Mouse (Mus musculus) skeletal muscle tissue, postnatal 0 days (tissue): ENCODE data around the gene Ndufaf4. TPM values are rescaled to one million over a fixed set of nuclear protein-coding genes. Genes with fewer than 3 reads are reported as not detected.

Experiments used
- polyA plus RNA-seq: library from polyadenylated mRNA; unstranded; fragments of >200 nt; fragmentation: Nextera tagmentation; extraction: Ambion mirVana; gene quantifications from 2 replicates; pipeline ENCODE4 v1.2.1, GENCODE M21; 2015

Gene Ndufaf4
- polyA plus RNA-seq = 51.1 and 55.8 TPM in 2 replicates

DNA sequence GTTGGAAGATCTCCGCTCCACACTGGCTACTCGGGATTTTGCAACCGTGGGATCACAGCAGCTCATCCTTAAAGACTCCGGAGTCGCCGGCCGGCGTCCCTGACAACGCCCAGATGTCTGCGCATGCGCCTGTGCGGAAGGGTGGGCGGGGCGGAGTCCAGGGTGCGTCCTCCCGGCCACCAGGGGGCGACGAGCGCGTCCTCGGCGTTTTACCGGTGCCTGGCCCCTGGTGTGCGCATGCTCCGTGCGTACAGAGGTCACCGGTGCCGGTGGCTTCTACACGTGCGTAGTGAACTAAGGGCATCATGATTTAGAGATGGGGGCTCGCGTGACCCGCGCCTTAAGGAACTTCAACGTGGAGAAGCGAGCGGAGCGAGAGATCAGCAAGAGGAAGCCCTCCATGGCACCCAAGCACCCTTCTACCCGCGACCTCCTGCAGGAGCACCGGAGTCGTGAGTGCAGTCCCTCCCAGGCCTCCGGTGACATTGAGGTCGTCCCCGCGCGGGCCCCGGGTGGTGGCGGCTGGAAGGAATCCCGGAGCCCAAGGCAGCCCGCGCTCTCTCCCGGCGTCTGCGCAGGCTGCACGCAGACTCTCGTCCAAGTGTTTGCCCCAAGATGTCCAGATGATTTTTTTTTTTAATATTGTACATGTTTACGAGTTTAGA lies at the start of gene Ndufaf4:
Ndufaf4 (plus strand) TSS at position 233 of the 665 bp plus-strand sequence.

DNA sequence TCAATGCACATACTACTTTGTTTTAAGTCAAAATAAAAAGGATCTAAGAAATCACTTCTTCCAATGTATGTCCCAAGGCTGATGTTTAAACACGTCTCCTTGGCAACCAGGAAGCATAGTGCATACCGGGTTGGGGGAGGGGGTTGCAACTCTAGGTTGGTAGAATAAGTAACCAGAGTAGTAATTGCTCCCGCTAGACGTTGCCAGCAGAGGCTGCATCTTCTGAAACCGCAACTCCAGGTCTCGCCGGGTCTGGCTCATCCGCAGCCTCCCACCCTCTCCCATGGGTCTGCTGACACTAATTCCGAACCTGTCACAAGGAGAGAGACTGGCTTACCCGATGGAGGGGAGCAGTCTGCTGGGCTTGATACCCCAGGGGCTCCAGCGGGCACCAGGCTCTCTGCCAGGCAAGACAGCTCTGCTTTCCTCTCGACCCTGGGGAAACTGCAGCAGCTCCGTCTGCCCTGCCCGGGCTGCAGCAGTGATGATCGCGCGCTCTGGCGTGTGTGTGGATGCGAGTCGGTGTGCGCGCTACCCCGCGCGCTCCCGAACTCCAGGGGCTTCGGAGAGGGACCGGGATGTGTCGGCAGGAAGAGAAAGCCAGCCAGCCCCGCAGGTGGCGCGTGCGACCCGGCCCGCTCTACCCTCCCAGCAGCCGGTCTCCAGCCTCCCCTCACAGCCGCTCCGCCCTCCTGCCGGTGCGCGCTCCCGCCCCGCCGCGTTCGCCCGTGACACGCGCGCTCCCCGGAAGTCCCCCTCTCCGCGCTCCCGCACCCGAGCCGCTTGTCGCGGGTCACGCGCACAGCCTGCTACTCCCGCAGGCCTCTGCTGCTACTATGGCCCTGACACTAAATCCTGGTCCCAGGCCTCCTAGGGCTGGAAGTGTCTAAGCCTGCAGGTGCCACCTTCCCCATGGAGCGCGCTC lies 47.2 kb upstream of the Ndufaf4 start, which contains the start of gene Klhl32:
Klhl32 (minus strand) TSS at position 724 of the 925 bp plus-strand sequence.

Other genes starting within 250 kb of the Ndufaf4 start
- gene Klhl32, start 47.0 kb upstream of the Ndufaf4 start, polyA plus RNA-seq = 0.33 and 0.52 TPM in 2 replicates
- gene Gpr63, start 68.3 kb downstream of the Ndufaf4 start, polyA plus RNA-seq = 0.53 and 0.73 TPM in 2 replicates